Mouse (Mus musculus): Measurements from ENCODE around the gene Ythdc1. TPM values are rescaled to one million over a fixed set of nuclear protein-coding genes. Genes with fewer than 3 reads are reported as not detected.
"Not testable (repeated sequence)": the region's sequence is repeated elsewhere in the genome, so short reads cannot be mapped to it uniquely, and the experiment has no call there.

Ythdc1 gene
- polyA plus RNA-seq, 1 experiment from 2014 or later: 35.6 TPM

DNA sequence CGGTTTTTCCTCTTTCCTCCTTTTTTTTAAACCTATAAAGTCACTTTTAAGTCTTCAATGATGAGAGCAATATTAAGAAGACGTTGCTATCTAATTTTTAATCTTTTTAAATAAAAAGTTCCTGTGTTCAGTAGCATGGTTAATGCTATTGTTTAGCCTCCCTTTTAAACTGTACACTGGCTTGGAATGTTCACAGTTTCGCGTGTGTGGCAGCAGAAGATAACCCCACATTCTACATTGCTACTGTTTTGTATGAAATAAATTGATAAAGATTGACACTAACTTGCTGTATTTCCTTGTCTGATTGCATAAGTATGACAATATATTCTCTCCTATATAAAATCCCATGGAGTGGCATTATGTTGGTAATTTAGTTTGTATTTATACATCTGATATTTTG lies 32.4 kb downstream of the Ythdc1 start:
- 98% methylated on average over 4 of the region's 4 CpGs for WGBS
- H3K4me1 ChIP-seq (replicated peaks); H3K4me2 ChIP-seq: not testable (repeated sequence)

DNA sequence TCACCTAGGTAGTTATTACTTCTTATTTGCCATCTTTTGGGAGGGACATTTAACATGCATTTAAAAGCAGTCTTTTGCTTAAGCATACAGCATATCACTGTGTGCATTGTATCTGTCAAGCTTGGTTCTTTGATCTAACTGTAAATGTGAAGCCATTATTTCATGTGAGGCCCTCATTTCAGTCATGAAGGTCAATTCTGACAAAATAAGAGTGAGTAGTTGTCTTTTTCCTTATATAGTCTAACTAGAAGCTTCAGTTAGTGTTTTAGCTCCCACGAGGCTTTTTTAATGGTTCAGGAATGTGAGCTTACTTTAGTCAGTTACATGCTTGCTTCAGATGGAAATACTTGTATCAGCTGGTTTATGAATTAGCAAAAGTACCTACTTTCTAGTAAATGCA lies 34.1 kb downstream of the Ythdc1 start:
- Histone ChIP-seq H3K9me3 (no peaks in the 10 kb centered on the region), H3K4me1 (replicated peaks) (no peaks in the 10 kb centered on the region), H3K4me3 (no peak overlapping the region), H3K27ac (replicated peaks) (no peak overlapping the region), H3K4me2 (no peak overlapping the region), H3K36me3 (peaks cover 19% of the 10 kb centered on the region), H3K9ac (no peak overlapping the region), H3K27me3 (no peaks in the 10 kb centered on the region)
- ATAC-seq (ENCODE audit: low FRiP score, low read depth): no peak
- WGBS: 79% methylated on average over 1 of the region's 1 CpGs

More for the DNA sequence above, 32.4 kb downstream of the Ythdc1 start:
- H3K27ac ChIP-seq (replicated peaks); H3K9ac ChIP-seq; H3K4me3 ChIP-seq; H3K9me3 ChIP-seq; ATAC-seq (ENCODE audit: low FRiP score, low read depth); H3K27me3 ChIP-seq: not testable (repeated sequence)
- peaks cover 19% of the 10 kb centered on the region for H3K36me3 ChIP-seq

DNA sequence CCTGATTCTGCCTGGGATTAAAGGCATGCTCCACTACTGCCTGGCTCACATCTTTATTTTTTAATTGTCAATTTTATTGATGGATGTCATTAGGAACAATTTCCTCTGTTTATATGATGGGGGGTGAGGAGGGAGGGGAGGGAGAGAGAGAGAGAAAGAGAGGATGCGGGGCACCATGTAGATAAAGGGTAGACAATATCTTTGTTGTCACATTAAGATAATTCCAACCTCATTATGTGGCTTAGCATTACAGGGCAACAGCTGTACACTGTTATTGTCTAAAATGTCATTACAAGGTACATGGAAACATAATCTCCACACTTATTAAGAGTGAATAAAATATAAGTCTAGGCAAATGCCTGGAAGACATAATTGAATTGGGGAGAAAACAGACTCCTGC lies 35.5 kb downstream of the Ythdc1 start:
- no peak overlapping the region for H3K27ac ChIP-seq (replicated peaks)
- no peak overlapping the region for H3K9ac ChIP-seq
- peaks cover 16% of the 10 kb centered on the region for H3K36me3 ChIP-seq
- H3K4me2 ChIP-seq: no peak overlapping the region
- H3K9me3 ChIP-seq: no peaks in the 10 kb centered on the region
- 66% methylated on average over 1 of the region's 1 CpGs for WGBS
- no peaks in the 10 kb centered on the region for H3K4me1 ChIP-seq (replicated peaks)
- H3K4me3 ChIP-seq: no peak overlapping the region
- ATAC-seq (ENCODE audit: low FRiP score, low read depth): no peak; the same call in 1 of the 2 replicates
- H3K27me3 ChIP-seq: no peaks in the 10 kb centered on the region

DNA sequence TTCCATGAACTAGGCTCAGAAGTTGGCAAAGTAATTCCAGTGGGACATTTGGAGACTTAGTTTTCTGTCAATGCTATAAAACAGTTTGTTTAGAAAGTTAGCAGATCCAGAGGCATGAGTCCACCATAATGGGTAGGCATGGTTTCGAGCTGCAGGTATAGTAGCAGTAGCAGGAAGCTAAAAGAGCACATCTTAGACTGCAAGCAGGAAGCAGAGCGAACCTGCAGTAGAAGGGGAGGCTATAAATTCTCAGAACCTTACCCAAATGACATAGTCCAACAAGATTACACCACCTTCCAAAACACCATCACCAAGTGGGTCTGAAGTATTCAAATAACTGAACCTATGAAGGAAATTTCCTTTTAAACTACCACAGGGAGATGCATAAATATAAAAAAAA lies 36.2 kb downstream of the Ythdc1 start:
- H3K27me3 ChIP-seq: no peaks in the 10 kb centered on the region
- WGBS: 89% methylated on average over 2 of the region's 2 CpGs
- no peak for ATAC-seq (ENCODE audit: low FRiP score, low read depth)

DNA sequence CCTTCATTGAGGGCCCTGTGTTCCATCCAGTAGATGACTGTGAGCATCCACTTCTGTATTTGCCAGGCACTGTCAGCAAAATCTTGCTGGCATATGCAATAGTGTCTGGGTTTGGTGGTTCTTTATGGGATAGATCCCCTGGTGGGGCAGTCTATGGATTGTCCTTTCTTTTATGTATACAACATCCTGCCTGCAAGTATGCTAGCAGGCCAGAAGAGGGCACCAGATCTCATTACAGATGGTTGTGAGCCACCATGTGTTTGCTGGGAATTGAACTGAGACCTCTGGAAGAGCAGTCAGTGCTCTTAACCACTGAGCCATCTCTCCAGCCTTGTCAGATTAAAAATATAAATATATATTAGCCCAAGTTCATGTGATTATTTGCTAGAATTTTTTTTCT lies 37.2 kb downstream of the Ythdc1 start:
- not testable (repeated sequence) for ATAC-seq (ENCODE audit: low FRiP score, low read depth); H3K4me1 ChIP-seq (replicated peaks); H3K4me3 ChIP-seq; H3K9ac ChIP-seq; H3K4me2 ChIP-seq; H3K36me3 ChIP-seq; H3K27me3 ChIP-seq; H3K9me3 ChIP-seq; H3K27ac ChIP-seq (replicated peaks)

More for the DNA sequence above, 36.2 kb downstream of the Ythdc1 start:
- Histone ChIP-seq H3K27ac (replicated peaks) (no peak overlapping the region), H3K4me1 (replicated peaks) (no peaks in the 10 kb centered on the region), H3K4me2 (no peak overlapping the region), H3K4me3 (no peak overlapping the region), H3K9me3 (no peaks in the 10 kb centered on the region), H3K36me3 (peaks cover 16% of the 10 kb centered on the region), H3K9ac (no peak overlapping the region)

DNA sequence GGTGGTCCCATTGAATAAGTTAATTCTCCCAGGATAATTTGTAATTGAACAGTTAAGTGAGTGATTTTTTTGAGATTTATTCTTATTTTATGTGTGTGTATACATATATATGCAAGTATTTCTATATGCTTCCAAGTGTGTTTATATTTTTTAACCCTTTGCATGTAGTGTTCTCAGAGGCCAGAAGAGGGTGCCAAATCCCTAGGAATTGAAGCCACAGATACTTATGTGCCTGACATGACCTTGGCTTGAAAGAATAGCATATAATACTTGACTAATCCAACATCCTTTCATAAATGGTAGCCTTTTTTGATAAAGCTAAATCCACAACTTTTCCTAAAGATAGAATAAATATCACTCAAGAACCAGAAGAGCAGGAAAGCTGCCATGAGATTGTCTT lies 46.1 kb downstream of the Ythdc1 start:
- H3K9me3 ChIP-seq: no peaks in the 10 kb centered on the region
- no peak overlapping the region for H3K27ac ChIP-seq (replicated peaks)
- no peak for ATAC-seq (ENCODE audit: low FRiP score, low read depth)
- H3K27me3 ChIP-seq: no peaks in the 10 kb centered on the region
- H3K4me1 ChIP-seq (replicated peaks): no peaks in the 10 kb centered on the region
- no peak overlapping the region for H3K9ac ChIP-seq
- H3K4me3 ChIP-seq: no peak overlapping the region
- no peaks in the 10 kb centered on the region for H3K36me3 ChIP-seq
- no peak overlapping the region for H3K4me2 ChIP-seq

DNA sequence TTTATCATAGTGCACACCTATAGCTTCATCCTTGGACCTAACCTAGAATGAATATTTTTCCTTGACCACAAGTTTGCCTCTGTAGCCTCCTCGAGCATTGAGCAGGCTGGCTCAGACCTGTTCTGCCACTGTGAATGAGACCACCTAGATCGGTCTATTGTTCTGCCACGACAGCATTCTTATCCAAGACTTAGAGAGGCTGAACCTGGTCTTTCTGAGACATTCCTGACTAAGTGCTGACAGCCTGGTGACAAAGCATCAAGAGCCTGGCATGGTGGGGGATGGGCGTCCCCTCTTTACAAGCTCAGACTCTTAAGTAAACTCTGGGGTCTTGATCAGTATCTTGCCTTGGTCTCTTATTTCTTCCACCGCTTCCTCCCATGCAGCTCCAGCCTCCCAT lies 47.6 kb downstream of the Ythdc1 start:
- H3K36me3 ChIP-seq: no peaks in the 10 kb centered on the region
- no peaks in the 10 kb centered on the region for H3K27me3 ChIP-seq
- no peak overlapping the region for H3K27ac ChIP-seq (replicated peaks)
- H3K4me3 ChIP-seq: no peak overlapping the region
- no peak overlapping the region for H3K9ac ChIP-seq
- H3K4me1 ChIP-seq (replicated peaks): no peaks in the 10 kb centered on the region
- 58% methylated on average over 5 of the region's 5 CpGs for WGBS
- no peak overlapping the region for H3K4me2 ChIP-seq
- H3K9me3 ChIP-seq: no peaks in the 10 kb centered on the region
- no peak for ATAC-seq (ENCODE audit: low FRiP score, low read depth)

DNA sequence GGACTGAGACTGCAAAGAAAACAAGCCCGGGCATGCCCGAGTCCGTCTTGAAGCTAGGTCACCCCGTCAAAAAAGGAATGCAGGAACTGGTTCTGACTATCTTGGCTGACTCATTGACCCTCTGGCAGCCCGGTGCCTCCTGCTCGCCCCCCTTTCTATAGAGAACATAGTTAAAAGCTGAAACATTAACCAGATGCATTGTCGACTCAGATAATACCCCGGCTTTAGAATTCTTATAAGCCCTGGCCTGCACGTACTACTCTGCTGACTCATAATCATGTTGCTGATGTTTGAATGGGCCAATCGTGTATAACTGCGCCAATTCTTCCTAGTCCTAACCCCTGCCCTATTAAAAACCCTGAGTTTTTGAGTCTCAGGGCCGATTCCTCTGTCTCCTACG lies 52.5 kb downstream of the Ythdc1 start:
- ATAC-seq (ENCODE audit: low FRiP score, low read depth); H3K27ac ChIP-seq (replicated peaks): not testable (repeated sequence)
- WGBS: 62% methylated on average over 13 of the region's 13 CpGs

DNA sequence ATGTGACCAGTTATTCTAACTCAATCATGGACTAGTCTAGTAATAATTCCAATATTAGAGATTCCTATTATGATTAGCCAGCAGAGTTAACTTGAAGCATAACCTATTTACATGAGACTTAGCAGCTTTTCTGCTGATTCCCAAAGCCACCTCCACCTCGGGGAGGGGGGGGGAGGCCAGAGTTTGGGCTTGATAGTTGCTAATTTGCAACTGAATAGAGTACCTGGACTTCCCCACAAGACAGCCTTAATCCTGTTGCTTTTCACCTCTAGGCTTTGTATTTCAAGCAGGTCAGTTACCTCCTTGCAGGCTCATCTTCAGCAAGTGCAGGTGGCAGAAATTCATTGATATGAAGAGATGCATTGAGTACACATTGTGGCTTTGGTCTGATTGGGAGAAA lies 53.7 kb downstream of the Ythdc1 start:
- ATAC-seq (ENCODE audit: low FRiP score, low read depth): no peak
- H3K4me2 ChIP-seq: no peak overlapping the region
- H3K4me3 ChIP-seq: no peak overlapping the region
- 26% methylated on average over 1 of the region's 1 CpGs for WGBS
- no peaks in the 10 kb centered on the region for H3K27me3 ChIP-seq
- H3K9ac ChIP-seq: no peak overlapping the region
- H3K27ac ChIP-seq (replicated peaks): no peak overlapping the region
- H3K4me1 ChIP-seq (replicated peaks): no peaks in the 10 kb centered on the region
- H3K36me3 ChIP-seq: no peaks in the 10 kb centered on the region
- H3K9me3 ChIP-seq: no peaks in the 10 kb centered on the region

More for the DNA sequence above, 52.5 kb downstream of the Ythdc1 start:
- not testable (repeated sequence) for H3K4me1 ChIP-seq (replicated peaks); H3K4me3 ChIP-seq; H3K36me3 ChIP-seq; H3K27me3 ChIP-seq; H3K9ac ChIP-seq; H3K4me2 ChIP-seq; H3K9me3 ChIP-seq

DNA sequence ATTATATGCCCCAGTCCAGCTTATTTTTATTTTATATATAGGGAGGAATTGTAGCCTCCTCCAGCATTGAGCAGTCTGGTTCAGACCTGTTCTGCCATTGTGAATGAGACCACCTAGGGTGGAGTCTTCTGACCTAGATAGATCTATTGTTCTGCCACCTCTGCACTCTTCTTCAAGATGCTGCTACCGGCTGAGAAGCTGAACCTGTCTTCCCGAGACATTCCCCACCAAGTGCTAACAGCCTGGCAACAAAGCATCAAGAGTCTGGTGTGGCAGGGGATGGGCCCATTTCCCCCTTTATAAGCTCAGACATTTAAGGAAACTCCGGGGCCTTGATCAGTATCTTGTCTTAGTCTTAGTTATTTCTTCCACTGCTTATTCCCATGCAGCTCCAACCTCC lies 54.3 kb downstream of the Ythdc1 start:
- Histone ChIP-seq H3K4me1 (replicated peaks) (no peaks in the 10 kb centered on the region), H3K27ac (replicated peaks) (no peak overlapping the region), H3K9ac (no peak overlapping the region), H3K4me3 (no peak overlapping the region), H3K4me2 (no peak overlapping the region), H3K27me3 (no peaks in the 10 kb centered on the region), H3K9me3 (no peaks in the 10 kb centered on the region), H3K36me3 (no peaks in the 10 kb centered on the region)
- no peak for ATAC-seq (ENCODE audit: low FRiP score, low read depth)
- WGBS: 41% methylated on average over 3 of the region's 3 CpGs

DNA sequence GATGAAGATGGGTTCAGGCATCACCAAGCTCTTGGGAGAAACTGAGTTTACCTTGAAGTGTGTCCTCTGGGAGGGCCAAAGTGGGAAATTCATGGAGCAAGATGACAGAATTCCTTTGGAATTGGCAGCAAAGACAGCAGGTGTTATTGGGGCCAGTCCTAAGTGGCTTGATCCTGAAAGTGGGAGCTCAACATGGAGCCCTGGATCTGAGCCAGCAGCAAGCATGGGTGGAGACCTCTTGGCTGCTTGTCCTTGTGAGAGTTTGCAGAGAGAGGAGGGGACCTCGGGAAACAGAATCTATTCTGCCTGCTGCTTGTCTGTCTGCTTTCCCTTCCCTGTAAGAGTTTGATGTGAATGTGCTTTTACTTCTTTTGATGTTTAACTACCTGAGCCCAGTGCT lies 67.9 kb downstream of the Ythdc1 start:
- Histone ChIP-seq H3K27me3 (no peaks in the 10 kb centered on the region), H3K4me1 (replicated peaks) (no peaks in the 10 kb centered on the region), H3K27ac (replicated peaks) (no peak overlapping the region), H3K9ac (no peak overlapping the region), H3K4me3 (no peak overlapping the region), H3K9me3 (no peaks in the 10 kb centered on the region), H3K36me3 (no peaks in the 10 kb centered on the region), H3K4me2 (no peak overlapping the region)
- ATAC-seq (ENCODE audit: low FRiP score, low read depth): no peak
- WGBS: 71% methylated on average over 1 of the region's 1 CpGs
